1 mouse cellular context compared by ENCODE assay signal in the genomic region with DNA sequence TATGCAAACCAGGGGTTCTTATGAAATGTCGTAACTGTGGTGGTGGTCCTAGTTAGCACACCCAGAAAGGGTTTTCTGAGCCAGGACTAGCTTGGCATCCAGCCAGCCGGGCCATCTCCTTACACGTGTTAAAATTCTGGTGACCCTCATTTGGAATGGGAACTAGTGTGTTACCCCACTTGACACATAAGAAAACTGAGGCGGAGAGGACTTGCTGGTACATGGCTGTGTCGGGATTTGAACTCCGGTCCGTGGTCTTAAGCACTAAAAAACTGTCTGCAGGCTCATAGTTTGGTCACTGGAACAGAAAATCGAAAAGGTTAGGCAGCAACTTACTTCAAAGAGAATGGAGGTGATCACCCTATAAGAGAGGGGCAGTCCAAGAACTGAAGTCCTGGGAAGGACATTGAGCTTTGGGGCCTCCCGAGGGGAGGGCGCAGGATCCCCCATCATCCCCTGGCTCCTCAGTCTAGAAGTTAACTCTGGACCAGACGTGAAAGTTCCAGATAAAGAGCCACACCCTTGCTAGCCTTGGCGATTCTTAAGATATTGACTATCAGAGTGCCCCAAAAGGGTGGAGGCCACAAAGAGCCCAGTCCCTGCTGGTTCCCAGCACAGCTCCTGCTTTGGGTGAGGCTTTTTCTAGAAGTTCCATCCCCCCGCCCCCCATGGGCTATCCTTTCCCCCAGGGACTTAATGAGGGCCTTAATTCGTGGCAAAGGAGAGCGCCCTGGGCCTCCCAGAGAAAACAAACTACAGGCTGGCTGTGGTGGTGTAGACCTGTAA.
TF ChIP-seq lines count a peak whose summit lies in the region.

No protein-coding gene starts in this region.

TF ChIP-seq in CH12.LX, 34 proteins besides CTCF, POLR2A, EP300 and RAD21:
- no peak for TF ChIP-seq MAFK (IDR thresholded peaks at IDR 0.05; ENCODE audit: insufficient replicate concordance, low read length)
- no peak for TF ChIP-seq SMC3 (IDR thresholded peaks at IDR 0.05; ENCODE audit: low read depth, low read length)
- TF ChIP-seq NRF1 (IDR thresholded peaks at IDR 0.05; ENCODE audit: low read depth, low read length) = no peak
